Mouse (Mus musculus) intestine, embryonic 14.5 days (tissue): Measurements from ENCODE around the gene Kifap3. TPM values are rescaled to one million over a fixed set of nuclear protein-coding genes. Genes with fewer than 3 reads are reported as not detected.

Experiments used
- ATAC-seq: fragments of 200-750 bp; cut with Nextera tagmentation; replicated peaks from 2 replicates; pipeline ENCODE4 v1.8.0; 2017; ENCODE audit warnings: low read depth, moderate number of reproducible peaks, moderate TSS enrichment, moderate library complexity; ENCODE audit not compliant: low FRiP score, low TSS enrichment
- DNase-seq: peaks from one replicate; pipeline ENCODE4 v3.0.0-alpha.2; 2018; ENCODE audit warnings: low spot score
- H3K27ac ChIP-seq: fragments of 300-500 bp; sonication (generic); 2 replicates; pipeline ENCODE4 v1.5.1; 2014; ENCODE audit warnings: low read depth, mild to moderate bottlenecking, control low read depth
- H3K27me3 ChIP-seq: fragments of 300-500 bp; sonication (generic); replicated peaks from 2 replicates; pipeline ENCODE4 v1.6.1; 2014; ENCODE audit warnings: low read length, control low read depth; ENCODE audit not compliant: control insufficient read depth, insufficient read depth
- H3K36me3 ChIP-seq: fragments of 300-500 bp; sonication (generic); 2 replicates; pipeline ENCODE4 v1.6.1; 2014; ENCODE audit warnings: low read length, control low read depth; ENCODE audit not compliant: control insufficient read depth, insufficient read depth
- H3K4me1 ChIP-seq: fragments of 300-500 bp; sonication (generic); replicated peaks from 2 replicates; pipeline ENCODE4 v1.6.1; 2014; ENCODE audit warnings: low read length, control low read depth, mixed read lengths; ENCODE audit not compliant: control insufficient read depth, insufficient read depth
- H3K4me2 ChIP-seq: fragments of 300-500 bp; sonication (generic); 2 replicates; pipeline ENCODE4 v1.6.1; 2014; ENCODE audit warnings: low read length
- H3K4me3 ChIP-seq: fragments of 300-500 bp; sonication (generic); 2 replicates; pipeline ENCODE4 v1.5.1; 2014; ENCODE audit warnings: low read depth, low read length, control low read depth, mixed read lengths
- H3K9ac ChIP-seq: fragments of 300-500 bp; sonication (generic); 2 replicates; pipeline ENCODE4 v1.6.1; 2014; ENCODE audit warnings: mild to moderate bottlenecking, low read length
- H3K9me3 ChIP-seq: fragments of 300-500 bp; sonication (generic); 2 replicates; pipeline ENCODE4 v1.6.1; 2016; ENCODE audit warnings: low read length, control low read depth; ENCODE audit not compliant: control insufficient read depth
- WGBS: fragments of 180-500 bp; shearing (Covaris S2); extraction: QIAGEN DNeasy Blood & Tissue Kit; methylation state at CpG from one replicate; pipeline ENCODE4 v1.1.7; 2014; 5-methylcytosine and 5-hydroxymethylcytosine counted together
- polyA plus RNA-seq: library from polyadenylated mRNA; unstranded; fragments of >200 nt; fragmentation: Nextera tagmentation; extraction: Ambion mirVana; gene quantifications from 2 replicates; pipeline ENCODE4 v1.2.1, GENCODE M21; 2014

Kifap3 gene
- polyA plus RNA-seq, 1 experiment from 2014 or later: 32.4 TPM

DNA sequence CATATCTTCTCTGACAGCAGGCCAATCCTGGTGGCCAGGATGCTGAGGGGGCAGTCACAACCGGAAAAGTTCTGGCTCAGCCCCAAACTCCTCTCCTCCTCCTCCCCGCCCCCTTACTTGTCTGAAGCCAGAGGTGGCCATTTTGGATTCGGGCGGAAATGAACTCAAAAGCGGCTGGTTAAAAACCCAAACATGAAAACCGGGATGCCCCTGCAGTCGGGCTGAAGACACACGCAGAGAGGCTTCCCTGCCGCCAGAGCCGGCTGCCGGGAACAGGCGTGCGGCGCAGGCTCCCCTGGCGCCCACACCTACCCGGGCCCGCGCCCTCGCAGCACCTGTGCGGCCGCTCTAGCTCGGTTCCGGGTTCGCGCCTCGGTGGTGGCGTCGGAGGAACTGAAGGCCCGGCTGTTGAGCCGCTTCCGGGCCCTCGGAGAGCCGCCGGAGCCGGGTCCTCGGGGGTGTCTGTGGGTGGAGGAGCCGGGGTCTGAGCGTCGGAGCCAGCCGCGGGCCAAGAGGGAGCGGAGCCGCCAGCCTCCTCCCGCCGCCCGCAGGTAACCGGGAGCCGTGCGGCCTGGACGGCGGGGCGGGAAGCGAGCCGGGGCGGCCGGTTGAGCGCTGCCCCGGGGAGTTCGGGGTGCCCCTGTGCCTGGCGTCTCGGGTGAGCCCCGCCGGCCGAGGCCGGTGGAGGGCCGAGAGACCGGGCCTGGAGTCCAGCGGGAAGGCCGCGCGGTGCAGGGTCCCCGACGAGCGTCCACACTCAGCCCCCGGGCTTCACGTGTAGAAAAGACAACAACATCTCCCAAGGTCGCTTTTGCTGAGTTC lies 150.5 kb downstream of the Kifap3 start:
- H3K4me3 ChIP-seq: peak overlapping the region; percentile 79
- DNase-seq (peak; percentile 98), ATAC-seq (peak; percentile 93)
- no peaks in the 10 kb centered on the region for H3K9me3 ChIP-seq
- H3K4me1 ChIP-seq: peaks cover 7% of the 10 kb centered on the region
- H3K27ac ChIP-seq: peak overlapping the region; percentile 76
- H3K4me2 ChIP-seq: peak overlapping the region; percentile 80
- WGBS: 0% methylated on average over 68 of the region's 77 CpGs
- peaks cover 17% of the 10 kb centered on the region for H3K36me3 ChIP-seq
- H3K27me3 ChIP-seq: no peaks in the 10 kb centered on the region
- H3K9ac ChIP-seq: peak overlapping the region; percentile 90

DNA sequence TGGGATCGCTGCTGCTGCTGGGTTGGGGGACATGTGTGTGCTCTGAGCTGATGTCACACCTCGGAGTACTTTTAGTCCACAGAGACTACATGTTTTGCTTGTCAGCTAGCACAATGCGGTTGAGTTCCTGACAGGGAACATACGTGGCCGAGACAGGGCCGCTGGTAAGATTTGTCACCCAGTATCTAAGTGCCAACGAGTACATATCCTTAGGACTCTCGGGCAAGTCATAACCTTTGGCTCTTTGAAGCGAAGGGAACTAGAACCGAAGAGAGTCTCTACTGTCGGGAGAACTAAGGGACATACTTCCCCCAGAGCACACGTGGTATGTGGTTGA lies 151.0 kb downstream of the Kifap3 start:
- H3K27ac ChIP-seq: no peak overlapping the region
- no peaks in the 10 kb centered on the region for H3K27me3 ChIP-seq
- no peak for DNase-seq
- H3K4me1 ChIP-seq: peaks cover 7% of the 10 kb centered on the region
- peak overlapping the region; percentile 80 for H3K4me2 ChIP-seq
- no peaks in the 10 kb centered on the region for H3K9me3 ChIP-seq
- 3% methylated on average over 12 of the region's 12 CpGs for WGBS
- H3K9ac ChIP-seq: peak overlapping the region; percentile 90
- peaks cover 23% of the 10 kb centered on the region for H3K36me3 ChIP-seq
- peak; percentile 0; the same call in 1 of the 2 replicates for ATAC-seq
- H3K4me3 ChIP-seq: peak overlapping the region; percentile 79

DNA sequence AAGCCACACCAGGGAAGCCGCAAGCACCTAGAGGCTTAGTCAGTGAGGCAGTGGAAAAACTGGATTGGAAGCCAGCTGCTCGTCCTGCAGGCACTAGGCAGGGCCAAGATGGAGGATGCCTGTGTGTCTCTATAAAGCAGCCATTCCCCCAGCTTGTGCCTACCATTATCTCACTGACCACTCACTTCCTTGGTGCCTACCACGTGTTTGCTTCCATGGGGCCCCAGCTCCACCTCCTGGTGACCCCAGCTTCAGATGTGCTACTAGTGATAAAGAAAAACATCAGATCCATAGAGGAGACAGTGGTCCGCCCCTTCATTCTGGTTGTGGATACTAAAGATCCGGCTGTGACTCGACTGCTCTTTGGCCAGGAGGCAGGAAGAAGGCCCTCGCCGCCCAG lies 152.4 kb downstream of the Kifap3 start:
- Histone ChIP-seq H3K27me3 (no peaks in the 10 kb centered on the region), H3K9me3 (no peaks in the 10 kb centered on the region), H3K4me3 (no peak overlapping the region), H3K4me2 (no peak overlapping the region), H3K36me3 (peaks cover 37% of the 10 kb centered on the region), H3K4me1 (peaks cover 7% of the 10 kb centered on the region), H3K9ac (no peak overlapping the region), H3K27ac (no peak overlapping the region)
- DNase-seq: no peak
- WGBS: 82% methylated on average over 8 of the region's 8 CpGs
- ATAC-seq: no peak

DNA sequence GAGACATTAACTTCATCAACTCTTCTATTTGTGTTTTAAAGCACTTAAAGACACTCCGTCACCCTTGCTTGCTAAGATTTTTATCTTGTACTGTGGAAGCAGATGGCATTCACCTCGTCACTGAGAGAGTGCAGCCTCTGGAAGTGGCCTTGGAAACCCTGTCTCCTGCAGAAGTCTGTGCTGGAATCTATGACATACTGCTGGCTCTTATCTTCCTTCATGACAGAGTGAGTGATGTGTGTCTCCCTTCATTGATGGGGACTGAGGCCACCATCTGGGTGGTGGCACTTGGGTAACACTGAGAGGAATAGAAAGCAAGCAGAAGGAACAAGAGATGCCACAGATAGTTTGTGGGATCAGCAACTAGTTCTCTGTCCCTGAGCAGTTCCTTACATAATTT lies 155.2 kb downstream of the Kifap3 start:
- 75% methylated on average over 2 of the region's 2 CpGs for WGBS
- Histone ChIP-seq H3K27me3 (no peaks in the 10 kb centered on the region), H3K36me3 (peaks cover 62% of the 10 kb centered on the region), H3K9me3 (no peaks in the 10 kb centered on the region), H3K4me3 (no peak overlapping the region), H3K9ac (no peak overlapping the region), H3K4me2 (no peak overlapping the region), H3K27ac (no peak overlapping the region), H3K4me1 (peaks cover 7% of the 10 kb centered on the region)
- ATAC-seq (no peak), DNase-seq (no peak)

DNA sequence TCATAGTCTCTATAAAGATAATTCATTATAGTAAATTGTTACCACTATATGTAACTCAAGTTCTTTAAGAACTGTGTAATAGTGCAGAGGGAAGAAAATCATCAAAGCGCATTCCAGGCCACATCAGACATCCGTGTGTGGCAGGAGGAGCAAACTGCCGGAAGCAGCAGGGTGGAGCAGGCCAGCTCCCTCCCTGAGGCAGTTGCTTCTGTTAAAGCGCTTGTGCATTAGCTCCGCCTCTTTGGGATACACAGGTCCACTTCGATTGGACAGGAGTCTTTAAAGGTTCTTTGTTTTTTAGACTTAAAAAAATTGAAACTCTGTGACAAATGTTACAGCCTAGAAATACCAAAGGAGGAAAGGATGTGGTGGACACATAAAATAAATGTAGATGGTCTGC lies 162.7 kb downstream of the Kifap3 start:
- H3K9me3 ChIP-seq: no peaks in the 10 kb centered on the region
- no peak overlapping the region for H3K9ac ChIP-seq
- H3K27ac ChIP-seq: no peak overlapping the region
- no peaks in the 10 kb centered on the region for H3K27me3 ChIP-seq
- 37% methylated on average over 6 of the region's 6 CpGs for whole genome bisulfite sequencing
- H3K4me3 ChIP-seq: no peak overlapping the region
- H3K4me1 ChIP-seq: 0 out of 2 replicates have a peak, but pooled peaks cover 2% of the 10 kb centered on the region
- peaks cover 94% of the 10 kb centered on the region for H3K36me3 ChIP-seq
- no peak overlapping the region for H3K4me2 ChIP-seq
- no peak for DNase-seq
- ATAC-seq: no peak; the same call in 1 of the 2 replicates

DNA sequence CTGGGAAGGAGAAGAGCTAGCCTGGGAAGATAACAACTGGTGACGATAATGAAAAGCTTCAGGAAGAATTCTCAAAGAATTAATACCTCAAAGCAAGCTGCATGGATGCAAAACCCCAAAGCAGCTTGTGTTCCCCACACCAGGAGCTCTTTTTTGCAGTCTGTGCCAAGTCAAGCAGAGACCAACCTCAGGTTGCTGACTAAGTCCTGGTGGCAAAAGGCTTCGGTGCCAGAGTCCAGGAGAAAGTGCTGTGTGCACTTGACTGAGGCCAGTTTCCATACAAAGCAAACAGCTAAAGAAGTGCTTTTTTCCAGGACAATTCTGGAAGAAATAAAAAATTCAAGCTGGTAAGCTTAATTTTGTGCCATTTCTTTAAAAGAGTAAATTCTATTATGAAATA lies 174.0 kb downstream of the Kifap3 start:
- DNase-seq: no peak
- Histone ChIP-seq H3K4me3 (no peak overlapping the region), H3K36me3 (peaks cover 99% of the 10 kb centered on the region), H3K4me2 (no peak overlapping the region), H3K9ac (no peak overlapping the region), H3K27me3 (no peaks in the 10 kb centered on the region), H3K4me1 (no peaks in the 10 kb centered on the region), H3K27ac (no peak overlapping the region), H3K9me3 (no peaks in the 10 kb centered on the region)
- WGBS: 91% methylated on average over 2 of the region's 2 CpGs
- ATAC-seq: no peak

DNA sequence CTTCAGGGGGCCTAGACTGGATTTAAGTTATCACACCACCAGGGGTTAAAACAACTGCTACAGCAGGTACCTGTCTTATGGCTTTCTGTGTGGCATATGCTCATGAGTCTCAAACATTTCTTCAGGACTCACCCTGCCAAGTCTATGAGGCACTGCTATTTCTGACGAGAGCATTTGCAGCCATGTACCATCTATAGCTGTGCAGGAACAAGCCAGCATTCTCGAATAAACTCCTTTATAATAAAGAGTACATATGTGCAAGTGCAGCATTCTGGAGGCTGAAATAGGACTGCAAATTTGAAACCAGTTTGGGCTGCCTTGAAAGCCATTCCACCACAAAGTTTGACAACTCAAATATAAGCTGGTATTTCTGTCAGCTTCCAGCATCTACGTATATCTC lies 178.7 kb downstream of the Kifap3 start:
- peaks cover 75% of the 10 kb centered on the region for H3K36me3 ChIP-seq
- WGBS: 87% methylated on average over 3 of the region's 3 CpGs
- DNase-seq: no peak
- no peak overlapping the region for H3K4me2 ChIP-seq
- H3K4me1 ChIP-seq: no peaks in the 10 kb centered on the region
- no peak overlapping the region for H3K4me3 ChIP-seq
- no peak for ATAC-seq
- no peak overlapping the region for H3K9ac ChIP-seq
- no peak overlapping the region for H3K27ac ChIP-seq
- H3K9me3 ChIP-seq: no peaks in the 10 kb centered on the region
- no peaks in the 10 kb centered on the region for H3K27me3 ChIP-seq

DNA sequence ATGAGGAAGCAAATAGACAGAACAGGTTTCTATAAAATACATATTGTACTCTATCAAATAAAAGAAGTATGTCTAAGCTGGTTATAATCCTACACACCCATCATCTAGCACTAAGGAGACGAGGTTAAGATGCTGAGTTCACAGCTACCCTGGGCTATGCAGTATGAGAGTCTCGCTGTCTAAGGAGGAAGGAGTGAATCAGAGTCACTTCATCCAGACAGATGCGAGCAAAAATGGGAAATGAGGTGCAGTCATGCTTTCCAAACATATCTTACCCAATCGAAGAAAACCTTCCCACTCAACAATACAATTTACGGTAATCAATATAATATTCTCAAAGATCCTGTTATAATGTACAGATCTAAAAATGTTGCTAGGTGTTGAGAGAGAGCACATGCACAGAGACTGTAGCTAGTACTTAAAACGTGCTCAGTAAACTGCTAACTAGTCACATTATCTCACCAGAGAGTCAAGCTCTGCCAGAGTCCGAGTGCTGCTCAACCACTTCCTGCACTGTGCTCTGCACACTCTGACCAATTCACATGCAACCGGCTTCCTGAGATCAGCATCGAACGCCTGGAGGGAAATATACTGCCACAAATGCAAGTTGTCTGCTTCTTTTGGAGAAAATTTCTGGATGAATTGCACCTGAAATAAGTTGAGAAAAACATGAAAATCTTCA lies 184.8 kb downstream of the Kifap3 start:
- H3K4me3 ChIP-seq: no peak overlapping the region
- H3K9ac ChIP-seq: no peak overlapping the region
- no peak for ATAC-seq
- WGBS: 90% methylated on average over 10 of the region's 10 CpGs
- no peaks in the 10 kb centered on the region for H3K27me3 ChIP-seq
- no peaks in the 10 kb centered on the region for H3K9me3 ChIP-seq
- no peaks in the 10 kb centered on the region for H3K4me1 ChIP-seq
- no peak overlapping the region for H3K4me2 ChIP-seq
- no peak overlapping the region for H3K27ac ChIP-seq
- peaks cover 50% of the 10 kb centered on the region for H3K36me3 ChIP-seq
- DNase-seq: no peak
